In genomic region chrX:6415936-6416335, GRCm38 (mm10) we compare ENCODE assay signal across 16 mouse cellular contexts. TPM values are rescaled to one million over a fixed set of nuclear protein-coding genes. Genes with fewer than 3 reads are reported as not detected.
"Had no signal": no experiment of that assay in that cellular context is flagged by ENCODE, and none has a peak within 500 bp of the region (broad histone marks: within the 10 kb centered on the region; RNA-seq: fewer than 3 reads in every experiment).

No protein-coding gene starts in this region.

- H3K27ac ChIP-seq: midbrain, embryonic 13.5 days; midbrain, embryonic 15.5 days; neural tube, embryonic 12.5 days; stomach, embryonic 15.5 days; stomach, postnatal 0 days had no signal

- H3K4me1 ChIP-seq: midbrain, embryonic 13.5 days; midbrain, embryonic 15.5 days; neural tube, embryonic 12.5 days; stomach, embryonic 15.5 days had no signal

- H3K27me3 ChIP-seq: megakaryocyte, embryonic 14.5 days; midbrain, embryonic 13.5 days; midbrain, embryonic 15.5 days; neural tube, embryonic 12.5 days; stomach, embryonic 15.5 days had no signal

- H3K9ac ChIP-seq: lung, embryonic 14.5 days; midbrain, embryonic 13.5 days; midbrain, embryonic 15.5 days; neural tube, embryonic 12.5 days; stomach, embryonic 15.5 days had no signal

- H3K9me3 ChIP-seq: megakaryocyte, embryonic 14.5 days; midbrain, embryonic 13.5 days; midbrain, embryonic 15.5 days; neural tube, embryonic 12.5 days; stomach, embryonic 15.5 days had no signal

- H3K36me3 ChIP-seq: midbrain, embryonic 13.5 days; midbrain, embryonic 15.5 days; neural tube, embryonic 12.5 days; stomach, embryonic 15.5 days had no signal

- H3K4me2 ChIP-seq: lung, embryonic 14.5 days; midbrain, embryonic 11.5 days; midbrain, embryonic 13.5 days; midbrain, embryonic 15.5 days; neural tube, embryonic 12.5 days; stomach, embryonic 15.5 days had no signal

- ATAC-seq: midbrain, embryonic 13.5 days; midbrain, embryonic 15.5 days had no signal

- H3K4me3 ChIP-seq: megakaryocyte, embryonic 14.5 days; midbrain, embryonic 13.5 days; midbrain, embryonic 15.5 days; neural tube, embryonic 12.5 days; stomach, embryonic 15.5 days had no signal

- DNase-seq: lung, adult 18-20 months; lung, embryonic 14.5 days; lung, postnatal 14 days; lung, postnatal 36 days; right cerebral cortex, postnatal 14 days; thymus, adult 2 months; thymus, postnatal 25 days; thymus, postnatal 4 days had no signal

RNA-seq across cellular contexts. Expression of gene Shroom4, which starts 16.3 kb away (rescaled TPM):
- total RNA-seq: monocyte, adult 5-6 weeks had no signal
